11 mouse cellular contexts compared by ENCODE assay signal in the genomic region with DNA sequence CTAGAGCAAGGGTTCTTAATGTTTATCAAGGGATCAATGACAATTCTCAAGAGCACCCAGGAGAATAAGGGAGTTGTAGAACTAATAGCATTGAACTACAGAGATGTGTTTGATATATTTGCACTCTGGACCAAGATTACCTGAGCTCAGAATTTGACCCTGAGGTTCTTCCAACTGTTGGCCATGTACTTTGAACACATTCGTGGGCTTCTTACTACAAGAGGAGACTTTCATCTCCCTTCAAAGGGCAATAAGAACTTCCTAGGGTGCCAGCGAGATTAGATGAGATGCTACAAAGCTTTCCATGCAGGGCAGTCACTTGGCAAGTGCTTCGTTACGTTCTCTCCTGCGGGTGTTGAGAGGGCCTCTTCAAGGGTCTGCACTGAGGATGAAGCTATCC. TPM values are rescaled to one million over a fixed set of nuclear protein-coding genes. Genes with fewer than 3 reads are reported as not detected.
"Had no signal": no experiment of that assay in that cellular context is flagged by ENCODE, and none has a peak within 500 bp of the region (broad histone marks: within the 10 kb centered on the region; RNA-seq: fewer than 3 reads in every experiment).

No protein-coding gene starts in this region.

- DNase-seq: lung, embryonic 14.5 days; right cerebral cortex, postnatal 25 days had no signal

- H3K27me3 ChIP-seq: neural tube, embryonic 13.5 days had no signal

- H3K4me2 ChIP-seq: kidney, embryonic 15.5 days; lung, embryonic 14.5 days; midbrain, embryonic 11.5 days; neural tube, embryonic 13.5 days had no signal

- H3K4me3 ChIP-seq: kidney, embryonic 15.5 days; left cerebral cortex, adult 2 months; limb, embryonic 10.5 days; neural tube, embryonic 13.5 days had no signal

- H3K4me1 ChIP-seq: neural tube, embryonic 13.5 days had no signal

- ATAC-seq: hindbrain, embryonic 16.5 days; inflammation-experienced regulatory T-cells, adult 6 months; midbrain, embryonic 16.5 days had no signal

- H3K9me3 ChIP-seq: kidney, embryonic 15.5 days; limb, embryonic 10.5 days; neural tube, embryonic 13.5 days had no signal

- H3K9ac ChIP-seq: kidney, embryonic 15.5 days; lung, embryonic 14.5 days; neural tube, embryonic 13.5 days had no signal

- H3K36me3 ChIP-seq: kidney, embryonic 15.5 days; limb, embryonic 10.5 days; neural tube, embryonic 13.5 days had no signal

- H3K27ac ChIP-seq: kidney, embryonic 15.5 days; left cerebral cortex, adult 2 months; limb, embryonic 10.5 days; neural tube, embryonic 13.5 days; stomach, postnatal 0 days had no signal

RNA-seq across cellular contexts. Expression of gene Gucy2g, which starts 6.5 kb away (rescaled TPM):
- polyA plus RNA-seq: limb, embryonic 10.5 days; lung, embryonic 14.5 days; midbrain, embryonic 11.5 days; neural tube, embryonic 13.5 days had no signal
